Mouse (Mus musculus) cortical plate, adult 2 months (tissue): ENCODE measurements at regions not wholly inside any gene's neighbourhood (a gene's known extent, or its start where the extent isn't known, plus 50 kb on each side); places are given as distances from the start of the nearest gene placed in this dataset.

Source experiments
- CTCF ChIP-seq: fragments of 200-500 bp; IDR thresholded peaks from 2 replicates; pipeline ENCODE4 v1.5.1; 2011; ENCODE audit warnings: mild to moderate bottlenecking, control low read depth, low read length; ENCODE audit not compliant: insufficient read depth; ENCODE audit errors: extremely low read depth
- POLR2A ChIP-seq: fragments of 200-500 bp; IDR thresholded peaks from 2 replicates; pipeline ENCODE4 v1.6.1; 2011; ENCODE audit warnings: mild to moderate bottlenecking, low read length, control low read depth; ENCODE audit not compliant: insufficient read depth; ENCODE audit errors: extremely low read depth

DNA sequence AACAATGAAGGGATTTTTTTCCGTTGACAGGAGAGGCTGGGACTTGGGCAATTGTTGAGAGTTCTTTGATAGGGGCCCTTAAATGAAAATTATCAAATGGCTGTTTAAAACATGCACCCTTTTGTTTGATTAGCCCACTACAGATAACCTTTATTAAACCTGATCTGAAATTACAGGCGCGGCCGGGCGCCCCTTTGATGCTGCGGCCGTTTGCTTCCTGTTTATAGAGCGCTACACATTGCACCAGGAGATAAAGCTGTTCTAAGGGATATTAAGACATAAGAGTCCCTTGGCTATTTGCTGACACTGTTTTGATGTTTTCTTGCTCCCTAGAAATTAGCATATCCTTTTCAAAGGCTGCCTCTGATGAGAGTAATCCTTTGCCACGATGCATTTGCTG, 73.8 kb downstream of the E030025P04Rik start:
- no peak for TF ChIP-seq CTCF
- no peak for TF ChIP-seq POLR2A
